Mouse (Mus musculus) liver, adult 10 weeks (tissue): ENCODE data around the gene Gp1ba. TPM values are rescaled to one million over a fixed set of nuclear protein-coding genes. Genes with fewer than 3 reads are reported as not detected.

Experiments
- polyA plus RNA-seq: library from polyadenylated mRNA; stranded (reverse); fragments of 350-450 nt; fragmentation: Illumina TruSeq; extraction: RNeasy Lipid Tissue Mini Kit (QIAGEN cat#74804); gene quantifications from one replicate; pipeline ENCODE4 v1.2.3, GENCODE M21; 2014; ENCODE audit warnings: low read depth, low replicate concordance

Gp1ba gene
- not detected for polyA plus RNA-seq

GRCm38 (mm10) chr11:70638714-70639278 lies at the start of gene Gp1ba:
Gene Gp1ba, plus strand, starts transcription at chr11:70639122.

GRCm38 (mm10) chr11:70615516-70616093 lies 23.3 kb upstream of the Gp1ba start, which contains the start of gene 4930544D05Rik:
Gene 4930544D05Rik, plus strand, starts transcription at chr11:70615848.

GRCm38 (mm10) chr11:70619101-70619500 lies 19.8 kb upstream of the Gp1ba start, which contains the start of gene Chrne:
Gene Chrne, minus strand, starts transcription at chr11:70619216.

GRCm38 (mm10) chr11:70646691-70647650 lies 8.0 kb downstream of the Gp1ba start, which contains the start of the genes Rnf167 and Slc25a11:
Gene Rnf167, plus strand, starts transcription at chr11:70647235.
Gene Slc25a11, minus strand, starts transcription at chr11:70647479.

GRCm38 (mm10) chr11:70654198-70654922 lies 15.4 kb downstream of the Gp1ba start, which contains the start of gene Pfn1:
Gene Pfn1, minus strand, starts transcription at chr11:70654644.

GRCm38 (mm10) chr11:70656964-70657363 lies 18.0 kb downstream of the Gp1ba start, which contains the start of gene Eno3:
Gene Eno3, plus strand, starts transcription at chr11:70657202.

GRCm38 (mm10) chr11:70668771-70669505 lies 30.0 kb downstream of the Gp1ba start, which contains the start of gene Spag7:
Gene Spag7, minus strand, starts transcription at chr11:70669416.

GRCm38 (mm10) chr11:70687601-70688199 lies 48.8 kb downstream of the Gp1ba start, which contains the start of gene Camta2:
Gene Camta2, minus strand, starts transcription at chr11:70688105.

Other genes with a start within 250 kb of the Gp1ba start
- 1.6 TPM for gene Pelp1, start 229.1 kb upstream of the Gp1ba start, polyA plus RNA-seq
- gene Arrb2, start 206.5 kb upstream of the Gp1ba start, polyA plus RNA-seq: 1.6 TPM
- gene Med11, start 187.2 kb upstream of the Gp1ba start, polyA plus RNA-seq: 4.3 TPM
- 0.82 TPM for gene Zmynd15, start 179.7 kb upstream of the Gp1ba start, polyA plus RNA-seq
- 4.2 TPM for gene Cxcl16, start 179.1 kb upstream of the Gp1ba start, polyA plus RNA-seq
- not detected for gene Tm4sf5, start 133.9 kb upstream of the Gp1ba start, polyA plus RNA-seq
- 0.93 TPM for gene Vmo1, start 124.5 kb upstream of the Gp1ba start, polyA plus RNA-seq
- 3.8 TPM for gene Gltpd2, start 119.9 kb upstream of the Gp1ba start, polyA plus RNA-seq
- 26.5 TPM for gene Psmb6, start 113.8 kb upstream of the Gp1ba start, polyA plus RNA-seq
- gene Gm40193, start 106.2 kb upstream of the Gp1ba start, polyA plus RNA-seq: not detected
- gene Pld2, start 99.1 kb upstream of the Gp1ba start, polyA plus RNA-seq: 1.1 TPM
- gene Mink1, start 76.2 kb upstream of the Gp1ba start, polyA plus RNA-seq: 3.7 TPM
- not detected for gene 4930544D05Rik, start 23.3 kb upstream of the Gp1ba start, polyA plus RNA-seq
- not detected for gene Chrne, start 19.9 kb upstream of the Gp1ba start, polyA plus RNA-seq
- gene Rnf167, start 8.1 kb downstream of the Gp1ba start, polyA plus RNA-seq: 21.5 TPM
- gene Slc25a11, start 8.4 kb downstream of the Gp1ba start, polyA plus RNA-seq: 29.8 TPM
- 88.5 TPM for gene Pfn1, start 15.5 kb downstream of the Gp1ba start, polyA plus RNA-seq
- gene Eno3, start 18.1 kb downstream of the Gp1ba start, polyA plus RNA-seq: 0.37 TPM
- 18.3 TPM for gene Spag7, start 30.3 kb downstream of the Gp1ba start, polyA plus RNA-seq
- gene Camta2, start 49.0 kb downstream of the Gp1ba start, polyA plus RNA-seq: 0.74 TPM
- 21.2 TPM for gene Inca1, start 61.0 kb downstream of the Gp1ba start, polyA plus RNA-seq
- 16.3 TPM for gene Kif1c, start 61.4 kb downstream of the Gp1ba start, polyA plus RNA-seq
- gene Zfp3, start 125.1 kb downstream of the Gp1ba start, polyA plus RNA-seq: 1.7 TPM
- 2.3 TPM for gene Scimp, start 173.5 kb downstream of the Gp1ba start, polyA plus RNA-seq
- gene Rabep1, start 205.7 kb downstream of the Gp1ba start, polyA plus RNA-seq: 50.6 TPM